Mouse (Mus musculus): ENCODE results near the gene Mettl7a1.

GRCm38 (mm10) chr15:100258646-100259425, 45.1 kb upstream of the Mettl7a1 start:
- TF ChIP-seq ZNF384 (IDR thresholded peaks at IDR 0.05; ENCODE audit: low read depth, low read length): no peak
- TF ChIP-seq CHD2 (IDR thresholded peaks at IDR 0.05; ENCODE audit: low read depth, low read length): no peak
